Mouse (Mus musculus) stomach, embryonic 14.5 days (tissue): ENCODE data around the gene Pgpep1l. TPM values are rescaled to one million over a fixed set of nuclear protein-coding genes. Genes with fewer than 3 reads are reported as not detected.
"Not testable (repeated sequence)": the region's sequence is repeated elsewhere in the genome, so short reads cannot be mapped to it uniquely, and the experiment has no call there.

Experiments
- ATAC-seq: fragments of 200-750 bp; cut with Nextera tagmentation; 2 replicates; pipeline ENCODE4 v1.8.0; 2017; ENCODE audit warnings: low read depth, moderate TSS enrichment; ENCODE audit not compliant: insufficient number of reproducible peaks, insufficient read depth, low FRiP score
- H3K27ac ChIP-seq: fragments of 300-500 bp; sonication (generic); 2 replicates; pipeline ENCODE4 v1.5.1; 2014; ENCODE audit warnings: mild to moderate bottlenecking, low read length, moderate library complexity, mixed read lengths
- H3K27me3 ChIP-seq: fragments of 300-500 bp; sonication (generic); 2 replicates; pipeline ENCODE4 v1.6.1; 2014; ENCODE audit warnings: low read length, control low read depth, mixed read lengths; ENCODE audit not compliant: control insufficient read depth, insufficient read depth
- H3K36me3 ChIP-seq: fragments of 300-500 bp; sonication (generic); 2 replicates; pipeline ENCODE4 v1.6.1; 2014; ENCODE audit warnings: mild to moderate bottlenecking, control low read depth, low read length, moderate library complexity, mixed read lengths; ENCODE audit not compliant: control insufficient read depth, insufficient read depth
- H3K4me1 ChIP-seq: fragments of 300-500 bp; sonication (generic); 2 replicates; pipeline ENCODE4 v1.6.1; 2014; ENCODE audit warnings: low read length, control low read depth, mixed read lengths; ENCODE audit not compliant: control insufficient read depth, insufficient read depth
- H3K4me2 ChIP-seq: fragments of 300-500 bp; sonication (generic); replicated peaks from 2 replicates; pipeline ENCODE4 v1.6.1; 2014; ENCODE audit warnings: low read depth, low read length, control low read depth
- H3K4me3 ChIP-seq: fragments of 300-500 bp; sonication (generic); 2 replicates; pipeline ENCODE4 v1.5.1; 2014; ENCODE audit warnings: low read depth, low read length, control low read depth
- H3K9ac ChIP-seq: fragments of 300-500 bp; sonication (generic); replicated peaks from 2 replicates; pipeline ENCODE4 v1.6.1; 2014; ENCODE audit warnings: low read depth, mild to moderate bottlenecking, control low read depth, low read length, moderate library complexity, mixed read lengths
- H3K9me3 ChIP-seq: fragments of 300-500 bp; sonication (generic); 2 replicates; pipeline ENCODE4 v1.6.1; 2016; ENCODE audit warnings: low read depth, low read length, control low read depth; ENCODE audit not compliant: control insufficient read depth
- WGBS: fragments of 180-500 bp; shearing (Covaris S2); extraction: QIAGEN DNeasy Blood & Tissue Kit; methylation state at CpG from one replicate; pipeline ENCODE4 v1.1.7; 2014; 5-methylcytosine and 5-hydroxymethylcytosine counted together
- polyA plus RNA-seq: library from polyadenylated mRNA; unstranded; fragments of >200 nt; fragmentation: Nextera tagmentation; extraction: Ambion mirVana; gene quantifications from 2 replicates; pipeline ENCODE4 v1.2.1, GENCODE M21; 2014

Gene Pgpep1l
- polyA plus RNA-seq, 1 experiment from 2014 or later, result not detected

- Histone ChIP-seq H3K36me3 (no peaks in the 10 kb centered on the region), H3K4me1 (no peaks in the 10 kb centered on the region), H3K4me2 (no peak overlapping the region), H3K9me3 (no peaks in the 10 kb centered on the region), H3K9ac (no peak overlapping the region), H3K27ac (no peak overlapping the region), H3K27me3 (no peaks in the 10 kb centered on the region), H3K4me3 (no peak overlapping the region)
- WGBS, result 91% methylated on average over 24 of the region's 24 CpGs
- no peak for ATAC-seq
Observed at GRCm38 (mm10) chr7:68286526-68287481, 22.8 kb upstream of the Pgpep1l start.

GRCm38 (mm10) chr7:68285851-68286298 is 21.8 kb upstream of the Pgpep1l start:
- 47% methylated on average over 8 of the region's 8 CpGs for WGBS
- Histone ChIP-seq H3K4me2 (no peak overlapping the region), H3K4me3 (no peak overlapping the region), H3K27me3 (no peaks in the 10 kb centered on the region), H3K9ac (no peak overlapping the region), H3K27ac (no peak overlapping the region), H3K9me3 (no peaks in the 10 kb centered on the region), H3K36me3 (no peaks in the 10 kb centered on the region), H3K4me1 (no peaks in the 10 kb centered on the region)
- ATAC-seq, result no peak

GRCm38 (mm10) chr7:68283776-68284175 is 19.7 kb upstream of the Pgpep1l start:
- Histone ChIP-seq H3K27ac (no peak overlapping the region), H3K4me3 (no peak overlapping the region), H3K9me3 (no peaks in the 10 kb centered on the region), H3K9ac (no peak overlapping the region), H3K36me3 (no peaks in the 10 kb centered on the region), H3K4me2 (no peak overlapping the region), H3K4me1 (no peaks in the 10 kb centered on the region), H3K27me3 (no peaks in the 10 kb centered on the region)
- no peak for ATAC-seq
- 88% methylated on average over 7 of the region's 7 CpGs for WGBS

DNA sequence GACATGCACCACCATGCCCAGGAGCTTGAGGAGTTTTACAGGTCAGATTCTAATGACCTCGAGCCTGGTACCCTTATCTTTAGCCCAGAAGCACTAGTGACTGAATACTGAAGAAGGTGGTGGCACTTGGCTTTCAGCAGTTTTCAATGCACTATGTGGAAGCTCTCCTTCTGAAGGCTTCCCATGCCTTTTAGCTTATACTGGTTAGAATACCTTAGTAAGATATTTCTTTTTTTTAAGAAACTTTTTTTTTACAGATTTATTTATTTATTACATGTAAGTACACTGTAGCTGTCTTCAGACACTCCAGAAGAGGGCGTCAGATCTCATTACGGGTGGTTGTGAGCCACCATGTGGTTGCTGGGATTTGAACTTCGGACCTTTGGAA is 19.1 kb upstream of the Pgpep1l start:
- not testable (repeated sequence) for H3K4me1 ChIP-seq, H3K36me3 ChIP-seq, H3K27ac ChIP-seq, H3K4me2 ChIP-seq, H3K9me3 ChIP-seq, ATAC-seq, H3K27me3 ChIP-seq, H3K4me3 ChIP-seq, H3K9ac ChIP-seq
- 82% methylated on average over 4 of the region's 4 CpGs for WGBS

- ATAC-seq, result no peak
Observed at GRCm38 (mm10) chr7:68282304-68283132, 18.5 kb upstream of the Pgpep1l start.

DNA sequence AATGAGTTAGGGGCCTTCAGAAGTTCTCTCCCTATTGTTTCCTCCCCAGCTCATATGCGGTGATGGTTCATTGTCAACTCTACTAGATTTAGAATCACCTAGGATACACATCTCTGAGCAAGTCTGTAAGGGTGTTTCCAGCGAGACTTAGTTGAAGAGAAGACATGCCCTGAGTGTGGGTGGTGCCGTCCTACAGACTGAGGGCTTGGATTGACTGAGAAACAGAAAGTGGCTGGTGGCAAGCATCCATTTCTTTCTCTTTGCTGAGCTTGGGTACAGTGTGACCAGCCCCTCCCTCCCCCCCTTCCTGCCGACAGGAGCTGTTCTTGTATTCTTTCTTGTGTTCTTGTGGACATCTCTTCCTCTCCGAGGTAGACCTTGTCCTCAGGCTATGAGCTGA is 17.3 kb upstream of the Pgpep1l start:
- no peaks in the 10 kb centered on the region for H3K9me3 ChIP-seq
- 76% methylated on average over 5 of the region's 5 CpGs for WGBS
- no peak overlapping the region for H3K27ac ChIP-seq
- no peak for ATAC-seq
- H3K27me3 ChIP-seq, result no peaks in the 10 kb centered on the region
- no peaks in the 10 kb centered on the region for H3K36me3 ChIP-seq
- H3K4me1 ChIP-seq, result peaks cover 2% of the 10 kb centered on the region; the same call in 1 of the 2 replicates
- H3K4me2 ChIP-seq, result no peak overlapping the region
- H3K9ac ChIP-seq, result no peak overlapping the region
- no peak overlapping the region for H3K4me3 ChIP-seq

More at GRCm38 (mm10) chr7:68282304-68283132, 18.5 kb upstream of the Pgpep1l start:
- Histone ChIP-seq H3K4me3 (no peak overlapping the region), H3K36me3 (no peaks in the 10 kb centered on the region), H3K4me1 (no peaks in the 10 kb centered on the region), H3K9me3 (no peaks in the 10 kb centered on the region), H3K27me3 (no peaks in the 10 kb centered on the region), H3K4me2 (no peak overlapping the region), H3K27ac (no peak overlapping the region), H3K9ac (no peak overlapping the region)
- 85% methylated on average over 22 of the region's 22 CpGs for WGBS

DNA sequence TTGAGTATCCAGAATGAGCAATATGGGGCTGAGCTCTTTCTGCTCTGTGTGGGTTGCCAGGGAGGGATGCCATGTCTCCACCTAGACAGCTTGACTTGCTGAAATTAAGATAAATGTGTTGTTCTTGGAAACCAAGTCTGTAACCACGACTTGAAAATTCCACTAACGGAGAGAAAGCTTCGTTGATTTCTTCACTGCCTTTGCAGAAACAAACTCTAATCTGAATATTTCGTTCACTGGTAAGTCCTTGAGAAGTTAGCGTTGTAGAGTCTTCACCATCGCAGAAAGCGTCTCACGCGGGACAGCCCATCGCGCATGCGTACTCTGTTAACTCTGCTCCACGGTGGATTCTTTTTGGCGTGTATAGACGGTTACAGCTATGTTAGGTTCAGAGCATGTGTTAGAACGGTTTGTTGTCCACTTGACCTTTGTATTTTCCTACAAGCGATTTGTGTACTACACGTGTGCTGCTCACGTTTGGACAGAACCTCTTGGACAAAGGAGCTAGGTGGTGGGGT is 16.4 kb upstream of the Pgpep1l start:
- Histone ChIP-seq H3K27me3 (no peaks in the 10 kb centered on the region), H3K4me2 (no peak overlapping the region), H3K27ac (no peak overlapping the region), H3K36me3 (no peaks in the 10 kb centered on the region), H3K4me1 (peaks cover 8% of the 10 kb centered on the region; the same call in 1 of the 2 replicates), H3K9me3 (no peaks in the 10 kb centered on the region), H3K9ac (no peak overlapping the region), H3K4me3 (no peak overlapping the region)
- no peak for ATAC-seq
- 87% methylated on average over 19 of the region's 19 CpGs for WGBS

DNA sequence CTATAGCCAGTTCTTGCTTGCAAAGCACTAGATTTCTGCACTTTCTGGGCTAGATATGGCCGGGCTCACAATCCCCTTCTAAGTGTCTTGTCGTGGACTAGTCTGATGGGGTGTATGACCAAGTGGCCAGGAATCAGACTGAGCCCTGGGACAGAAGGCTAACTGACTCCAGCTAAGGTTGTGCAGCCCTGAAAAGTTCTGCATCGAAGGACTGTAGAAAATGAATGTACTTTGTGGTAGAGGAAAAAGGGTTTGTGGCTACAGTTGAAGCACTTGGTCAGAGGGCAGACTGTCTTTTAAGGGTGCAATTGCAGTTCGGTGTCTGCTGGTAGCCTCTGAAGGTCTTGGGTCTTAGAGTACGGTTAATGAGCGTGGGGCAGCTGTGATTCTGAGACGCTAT is 15.4 kb upstream of the Pgpep1l start:
- no peak overlapping the region for H3K4me3 ChIP-seq
- no peaks in the 10 kb centered on the region for H3K36me3 ChIP-seq
- H3K27me3 ChIP-seq, result no peaks in the 10 kb centered on the region
- H3K4me2 ChIP-seq, result no peak overlapping the region
- H3K4me1 ChIP-seq, result peaks cover 8% of the 10 kb centered on the region; the same call in 1 of the 2 replicates
- no peak overlapping the region for H3K27ac ChIP-seq
- WGBS, result 88% methylated on average over 7 of the region's 7 CpGs
- H3K9ac ChIP-seq, result no peak overlapping the region
- ATAC-seq, result no peak
- no peaks in the 10 kb centered on the region for H3K9me3 ChIP-seq
